Mouse (Mus musculus): ENCODE data around the gene Gm20671.
"Not testable (repeated sequence)": the region's sequence is repeated elsewhere in the genome, so short reads cannot be mapped to it uniquely, and the experiment has no call there.

Gm20671 gene

GRCm38 (mm10) chr5:32827009-32827408, at the start of gene Gm20671:
Gene Gm20671, minus strand, starts transcription at chr5:32827109.
- DNase-seq (ENCODE audit: low read depth, low spot score), result no peak

GRCm38 (mm10) chr5:32872346-32872745, 45.4 kb upstream of the Gm20671 start:
- DNase-seq (ENCODE audit: low read depth, low spot score), result no peak

- no peak for DNase-seq (ENCODE audit: low read depth, low spot score)
These were observed 42.6 kb upstream of the Gm20671 start for GRCm38 (mm10) chr5:32869389-32870024.

GRCm38 (mm10) chr5:32863253-32864228, 36.6 kb upstream of the Gm20671 start, which contains the start of gene Depdc5:
Gene Depdc5, plus strand, starts transcription at chr5:32863701.
- peak; percentile 86 for DNase-seq (ENCODE audit: low read depth, low spot score)

- no peak for DNase-seq (ENCODE audit: low read depth, low spot score)
These were observed 35.7 kb upstream of the Gm20671 start for GRCm38 (mm10) chr5:32862469-32863132.

- no peak for DNase-seq (ENCODE audit: low read depth, low spot score)
These were observed 34.2 kb upstream of the Gm20671 start for GRCm38 (mm10) chr5:32861082-32861481.

GRCm38 (mm10) chr5:32857781-32858220, 30.9 kb upstream of the Gm20671 start:
- DNase-seq (ENCODE audit: low read depth, low spot score), result no peak

GRCm38 (mm10) chr5:32855274-32855673, 28.4 kb upstream of the Gm20671 start:
- not testable (repeated sequence) for DNase-seq (ENCODE audit: low read depth, low spot score)

- DNase-seq (ENCODE audit: low read depth, low spot score), result no peak
These were observed 27.9 kb upstream of the Gm20671 start for GRCm38 (mm10) chr5:32854818-32855217.

- peak; percentile 88 for DNase-seq (ENCODE audit: low read depth, low spot score)
These were observed 27.0 kb upstream of the Gm20671 start, which contains the start of gene Prr14l for GRCm38 (mm10) chr5:32853731-32854507. Gene Prr14l, minus strand, starts transcription at chr5:32854256.

GRCm38 (mm10) chr5:32852026-32852425, 25.1 kb upstream of the Gm20671 start:
- DNase-seq (ENCODE audit: low read depth, low spot score), result no peak

- DNase-seq (ENCODE audit: low read depth, low spot score), result not testable (repeated sequence)
These were observed 22.7 kb upstream of the Gm20671 start for GRCm38 (mm10) chr5:32849580-32849979.

GRCm38 (mm10) chr5:32849178-32849577, 22.3 kb upstream of the Gm20671 start:
- no peak for DNase-seq (ENCODE audit: low read depth, low spot score)

- DNase-seq (ENCODE audit: low read depth, low spot score), result no peak
These were observed 13.1 kb upstream of the Gm20671 start for GRCm38 (mm10) chr5:32840029-32840428.

- DNase-seq (ENCODE audit: low read depth, low spot score), result no peak
These were observed 10.1 kb upstream of the Gm20671 start for GRCm38 (mm10) chr5:32836976-32837375.

- no peak for DNase-seq (ENCODE audit: low read depth, low spot score)
These were observed 7.6 kb upstream of the Gm20671 start for GRCm38 (mm10) chr5:32834497-32834896.

GRCm38 (mm10) chr5:32830054-32830453, 3.1 kb upstream of the Gm20671 start:
- no peak for DNase-seq (ENCODE audit: low read depth, low spot score)

- DNase-seq (ENCODE audit: low read depth, low spot score), result not testable (repeated sequence)
These were observed 1.9 kb upstream of the Gm20671 start for GRCm38 (mm10) chr5:32828766-32829165.

GRCm38 (mm10) chr5:32820471-32820870, 6.4 kb downstream of the Gm20671 start:
- no peak for DNase-seq (ENCODE audit: low read depth, low spot score)

GRCm38 (mm10) chr5:32815396-32815795, 11.5 kb downstream of the Gm20671 start:
- DNase-seq (ENCODE audit: low read depth, low spot score), result no peak

GRCm38 (mm10) chr5:32786454-32786853, 40.5 kb downstream of the Gm20671 start:
- not testable (repeated sequence) for DNase-seq (ENCODE audit: low read depth, low spot score)
